Mouse (Mus musculus) testis, adult 2 months (tissue): ENCODE measurements around the gene Accsl.

Experiments used
- CTCF ChIP-seq: fragments of 200-500 bp; IDR thresholded peaks from 2 replicates; pipeline ENCODE4 v1.5.1; 2012; ENCODE audit warnings: low read depth, mild to moderate bottlenecking, inconsistent platforms, low read length, moderate library complexity; ENCODE audit not compliant: control insufficient read depth, insufficient read depth, insufficient replicate concordance
- POLR2A ChIP-seq: fragments of 200-500 bp; IDR thresholded peaks from 2 replicates; pipeline ENCODE4 v1.6.1; 2012; ENCODE audit warnings: low read depth, mild to moderate bottlenecking, inconsistent platforms, low read length, moderate library complexity; ENCODE audit not compliant: control insufficient read depth

- TF ChIP-seq CTCF: no peak
- no peak for TF ChIP-seq POLR2A
These were observed 10.1 kb downstream of the Accsl start for GRCm38 (mm10) chr2:93858845-93859244.
